Mouse (Mus musculus) R1 (cell line): Measurements from ENCODE around the gene Pcdh8.

Experiments
- DNase-seq: peaks from one replicate; pipeline ENCODE4 v3.0.0-alpha.2; 2018; ENCODE audit warnings: low read depth, low spot score

The Pcdh8 gene

DNA sequence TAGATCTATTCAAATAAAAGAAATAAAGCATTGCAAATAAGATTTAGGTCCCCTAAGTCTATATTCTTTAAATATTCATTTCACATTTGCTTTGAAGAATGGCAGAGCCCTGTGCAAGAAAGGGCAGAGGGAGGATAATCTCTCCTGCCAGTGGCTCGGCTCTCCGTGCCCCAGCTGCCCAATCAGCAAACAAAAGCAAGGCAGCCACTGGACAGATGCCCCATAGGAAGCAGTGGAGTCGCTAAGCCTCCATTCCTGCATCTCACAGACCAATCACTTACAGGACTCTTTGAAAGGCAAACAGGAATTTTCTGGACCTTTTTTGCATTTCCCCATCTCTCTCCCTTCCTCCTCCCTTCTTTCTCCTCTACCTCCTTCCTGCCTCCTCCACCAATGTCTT, 17.0 kb downstream of the Pcdh8 start:
- no peak for DNase-seq

DNA sequence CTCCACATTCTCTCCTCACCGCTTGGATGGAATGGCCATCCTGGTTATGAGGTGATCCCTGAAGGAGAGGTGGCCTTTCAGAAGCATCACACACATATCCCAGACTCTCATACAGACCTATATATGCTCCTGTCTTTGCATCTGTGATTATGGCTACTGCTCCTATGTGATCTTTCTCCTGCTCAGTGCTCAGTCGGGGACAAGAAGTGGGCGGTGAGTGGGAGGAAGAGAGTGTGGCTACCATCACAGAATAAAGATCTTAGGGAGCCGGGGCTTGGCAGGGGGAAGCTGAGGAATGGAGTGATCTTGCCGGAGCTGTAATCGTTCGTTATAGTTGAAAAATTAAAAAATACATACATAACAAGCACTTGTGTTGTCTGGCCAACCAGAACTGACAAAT, 17.4 kb downstream of the Pcdh8 start:
- DNase-seq, result no peak

DNA sequence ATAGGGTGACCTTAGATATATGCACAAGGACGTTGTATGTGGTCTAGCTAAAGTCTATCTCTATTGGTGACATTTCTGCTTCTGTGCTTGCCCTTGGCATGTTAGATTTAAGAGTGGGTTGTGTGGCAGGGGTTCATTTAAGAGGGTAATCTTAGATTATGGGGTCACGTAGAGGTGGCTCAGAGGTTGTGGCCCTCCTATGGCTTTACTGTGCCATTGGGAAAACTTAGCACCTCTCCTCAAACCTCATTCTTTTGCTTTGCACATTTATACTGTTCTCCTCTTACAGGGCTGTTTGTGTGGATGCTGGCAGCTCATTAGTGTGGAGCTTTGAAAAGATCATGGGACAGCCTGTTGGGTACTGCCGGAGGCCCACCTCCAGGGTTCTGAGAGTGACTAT, 30.6 kb downstream of the Pcdh8 start:
- no peak for DNase-seq

DNA sequence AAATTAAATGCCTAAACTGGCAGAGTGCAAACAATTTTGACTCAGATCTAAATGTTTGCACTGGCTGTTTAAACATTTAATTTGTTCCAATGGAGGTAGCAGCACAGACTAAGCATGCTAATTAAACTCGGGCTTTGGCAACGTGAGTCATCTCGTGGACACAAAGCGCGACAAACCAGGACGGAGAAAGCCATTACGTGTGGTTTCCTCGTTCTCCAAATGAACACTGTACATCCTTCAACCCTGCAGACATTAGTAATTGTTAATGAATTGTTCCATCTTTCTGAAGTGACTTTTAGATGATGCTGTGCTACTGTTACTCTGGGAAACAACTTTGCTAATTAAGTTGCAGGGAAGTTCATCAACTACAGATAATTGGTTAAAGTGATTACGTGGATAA, 32.7 kb downstream of the Pcdh8 start:
- DNase-seq, result peak; percentile 13

DNA sequence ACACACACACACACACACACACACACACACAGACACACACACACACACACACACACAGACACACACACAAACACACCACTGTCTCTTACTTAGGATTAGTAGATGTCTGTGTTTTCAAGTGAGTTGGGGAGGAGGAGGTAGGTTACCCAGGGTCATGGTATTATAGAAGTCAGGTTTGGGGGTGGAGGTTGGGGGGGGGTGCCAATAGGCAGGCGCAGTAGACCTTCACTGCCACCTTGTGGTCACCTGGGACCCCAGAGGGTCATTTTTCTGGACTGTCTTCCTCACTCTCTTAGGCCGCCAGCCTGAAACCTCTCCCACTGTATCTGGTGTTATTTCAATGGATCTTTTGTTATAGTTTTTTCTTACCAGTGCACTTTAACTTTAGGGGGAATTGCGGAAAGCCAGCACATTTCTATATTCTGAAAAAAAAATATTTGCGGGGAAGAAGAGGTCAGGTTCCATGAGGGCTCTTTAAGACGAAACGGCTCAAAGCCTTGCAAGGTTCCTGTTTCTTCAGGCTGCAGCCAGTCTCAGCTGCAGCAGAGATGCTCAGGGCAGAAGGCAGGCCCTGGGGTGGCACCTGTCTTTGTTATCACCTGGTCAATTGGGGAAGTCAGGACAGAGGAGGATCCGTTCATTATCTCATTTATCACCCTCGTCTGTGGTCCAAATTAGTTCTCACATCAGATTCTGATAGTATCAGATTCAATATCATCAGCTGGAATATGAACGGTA, 33.3 kb downstream of the Pcdh8 start:
- peak; percentile 51 for DNase-seq

DNA sequence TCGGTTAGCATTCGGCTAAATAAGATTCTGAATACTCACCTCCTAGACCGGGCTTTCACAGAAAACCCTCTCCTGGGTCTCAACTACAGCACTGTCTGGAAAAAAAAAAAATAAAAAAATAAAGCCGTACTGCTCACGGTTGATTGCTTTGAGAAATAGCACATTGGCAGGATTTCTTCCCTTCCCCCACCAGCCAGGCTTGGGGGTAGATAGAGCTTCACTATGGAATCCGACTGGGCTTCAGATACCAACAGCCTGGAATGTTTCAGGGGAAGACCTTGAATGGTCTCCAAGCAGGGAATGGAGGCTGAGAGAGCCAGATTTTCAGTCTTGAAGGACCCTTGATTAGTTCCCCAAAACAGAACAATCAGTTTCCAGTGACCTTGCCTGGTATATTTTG, 34.3 kb downstream of the Pcdh8 start:
- peak; percentile 16 for DNase-seq

DNA sequence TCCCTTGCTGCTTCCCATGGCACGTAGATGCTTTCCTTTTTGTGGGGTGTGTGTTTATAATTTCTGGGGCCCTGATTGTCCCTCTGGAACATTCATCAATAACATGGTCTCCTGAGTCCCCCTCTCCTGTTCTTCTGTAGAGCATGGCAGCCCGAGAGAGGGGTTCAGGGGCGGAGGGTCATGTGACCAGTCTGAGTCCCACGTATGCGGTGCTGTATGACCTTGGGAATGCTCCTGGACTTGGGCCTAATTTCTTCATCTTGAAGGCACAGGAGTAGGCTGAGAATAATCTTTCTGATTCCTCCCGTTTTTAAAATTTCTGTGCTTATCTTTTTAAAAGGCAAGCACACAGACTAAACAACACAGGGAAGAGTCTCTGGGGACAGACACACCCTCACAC, 37.6 kb downstream of the Pcdh8 start:
- no peak for DNase-seq

DNA sequence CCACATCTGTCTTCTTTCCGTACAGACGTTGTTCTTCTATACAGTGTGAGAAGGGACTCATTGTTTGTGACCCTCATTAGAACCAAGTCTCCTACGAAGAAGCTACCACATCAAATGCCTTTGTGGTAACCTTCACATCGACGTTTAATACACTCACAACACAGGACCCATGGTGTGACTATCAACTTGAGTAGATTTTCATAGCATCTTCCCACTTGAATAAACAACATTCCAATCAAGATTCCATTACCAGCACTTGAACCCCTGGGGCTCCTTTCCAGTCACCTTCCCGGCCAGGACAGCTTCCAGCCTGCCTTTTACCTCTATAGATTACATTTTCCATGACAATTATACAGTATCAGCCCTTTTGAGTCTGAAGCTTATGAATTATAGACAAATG, 42.3 kb downstream of the Pcdh8 start:
- peak; percentile 57 for DNase-seq

DNA sequence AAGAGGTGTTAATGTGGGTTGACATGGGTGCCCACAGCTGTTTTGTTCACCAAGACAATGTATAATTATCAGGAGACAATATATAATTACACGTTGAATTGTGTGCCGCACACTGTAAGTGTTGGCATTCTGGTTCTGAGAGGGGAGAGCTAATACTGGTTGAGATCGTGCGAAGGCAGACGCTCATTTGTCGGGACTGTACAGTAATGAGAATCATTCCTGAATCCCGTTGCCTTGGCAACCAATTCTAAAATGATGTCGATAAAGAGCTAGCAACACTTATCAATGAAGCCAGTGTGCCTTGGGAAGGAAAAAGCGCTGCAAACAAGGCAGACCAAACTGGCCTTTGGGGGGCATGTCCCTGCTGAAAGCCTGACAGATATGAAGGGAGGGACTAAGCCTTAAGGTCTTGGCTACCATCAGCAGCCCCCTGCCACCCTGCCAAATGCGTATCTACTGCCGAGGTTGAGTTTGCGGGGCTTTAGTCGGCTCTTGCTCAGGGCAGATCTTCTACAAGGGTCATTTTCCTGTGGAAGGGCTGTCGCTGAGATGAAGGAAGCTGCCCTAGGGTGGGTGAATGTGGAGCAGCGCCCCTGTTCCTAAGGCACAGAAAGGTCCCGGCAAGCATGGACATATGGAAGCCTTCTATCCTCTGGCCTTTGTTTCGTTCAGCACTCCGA, 47.0 kb downstream of the Pcdh8 start:
- peak; percentile 32 for DNase-seq

DNA sequence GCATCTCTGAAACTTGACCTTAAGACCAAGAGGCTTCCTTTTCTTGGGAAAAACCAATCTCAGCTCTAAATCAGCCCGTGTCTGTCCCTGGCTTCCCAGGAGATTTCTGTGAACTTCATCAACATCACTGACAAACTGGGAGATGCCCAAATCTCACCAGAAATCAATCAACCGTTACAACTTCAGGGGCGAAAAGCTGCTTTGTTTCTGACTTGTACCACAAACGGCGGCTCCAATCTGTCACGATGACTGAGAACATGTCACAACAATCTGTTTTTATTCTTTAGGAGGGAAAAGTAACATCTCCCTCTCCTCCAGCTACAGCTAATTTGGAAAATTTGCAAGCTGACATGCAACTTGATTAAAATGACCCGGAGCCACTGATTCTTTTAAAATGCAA, 48.9 kb downstream of the Pcdh8 start:
- no peak for DNase-seq
